Mouse (Mus musculus) mouse embryonic stem cell (cell line): ENCODE data around the gene Il3.

Experiments used
- in situ Hi-C, 2 experiments: fragments of 300-500 bp; cut with MboI; formaldehyde crosslinking; loops; 1 replicate in 1 of 2; 3 replicates in 1 of 2; pipeline ENCODE4 v1.14.3; 2019 to 2020; ENCODE audit warnings: low sequenced_read_pairs in 2 of 2, low pct_unique_long_range_greater_than_20kb in 1 of 2, mixed read lengths in 1 of 2; ENCODE audit not compliant: unreplicated experiment in 1 of 2

The Il3 gene

GRCm38 (mm10) chr11:54224475-54224986, 42.5 kb downstream of the Il3 start:
- in situ Hi-C loops = no loop called here

GRCm38 (mm10) chr11:54223637-54224474, 43.2 kb downstream of the Il3 start:
- in situ Hi-C loops = no loop called here

- in situ Hi-C loops = no loop called here
These were observed 47.0 kb downstream of the Il3 start for GRCm38 (mm10) chr11:54219903-54220740.

DNA sequence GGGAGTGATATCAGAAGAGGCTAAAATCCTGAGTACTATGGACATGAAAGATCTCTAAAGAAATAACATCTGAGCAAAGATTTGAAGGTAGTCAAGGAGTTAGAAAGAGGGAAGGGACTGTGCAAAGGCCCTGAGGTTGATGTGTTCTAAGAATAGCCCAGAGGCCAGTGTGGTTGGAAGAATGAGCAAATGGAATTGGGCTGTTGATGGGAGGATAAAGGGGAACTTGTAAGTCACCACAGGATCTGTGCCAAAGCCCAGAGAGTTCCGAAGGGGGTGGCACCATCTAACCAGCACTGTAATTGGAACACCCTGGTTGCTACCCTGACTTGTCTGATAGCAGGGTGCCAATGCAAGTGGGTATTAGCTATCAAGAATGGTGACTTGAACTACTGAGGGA, 47.9 kb downstream of the Il3 start:
- in situ Hi-C loops = no loop called here

- in situ Hi-C loops = no loop called here
These were observed 49.7 kb downstream of the Il3 start for GRCm38 (mm10) chr11:54217384-54217783.

- in situ Hi-C loops = no loop called here
These were observed 51.0 kb downstream of the Il3 start for GRCm38 (mm10) chr11:54216091-54216490.
